Comparison of ENCODE assay signal across 16 mouse cellular contexts in genomic region chr16:21428131-21428530, GRCm38 (mm10).
"Had no signal": no experiment of that assay in that cellular context is flagged by ENCODE, and none has a peak within 500 bp of the region (broad histone marks: within the 10 kb centered on the region; RNA-seq: fewer than 3 reads in every experiment).

No protein-coding gene starts in this region.

- DNase-seq: liver, postnatal 0 days; lung, adult 2 months; lung, postnatal 14 days; lung, postnatal 36 days; right cerebral cortex, postnatal 14 days; thymus, adult 2 months; thymus, postnatal 25 days; thymus, postnatal 4 days had no signal

- H3K27ac ChIP-seq: lung, embryonic 15.5 days; macrophage; midbrain, embryonic 13.5 days; midbrain, embryonic 15.5 days; neural tube, embryonic 12.5 days; stomach, embryonic 15.5 days; stomach, postnatal 0 days had no signal

- H3K9ac ChIP-seq: liver, postnatal 0 days; lung, embryonic 15.5 days; midbrain, embryonic 13.5 days; midbrain, embryonic 15.5 days; neural tube, embryonic 12.5 days; stomach, embryonic 15.5 days had no signal

- H3K4me3 ChIP-seq: lung, embryonic 15.5 days; midbrain, embryonic 13.5 days; midbrain, embryonic 15.5 days; neural tube, embryonic 12.5 days; stomach, embryonic 15.5 days had no signal

- H3K4me1 ChIP-seq: stomach, embryonic 15.5 days had no signal

- ATAC-seq: liver, postnatal 0 days; lung, postnatal 0 days; midbrain, embryonic 13.5 days; midbrain, embryonic 15.5 days had no signal

- H3K9me3 ChIP-seq: lung, embryonic 15.5 days; midbrain, embryonic 13.5 days; midbrain, embryonic 15.5 days; stomach, embryonic 15.5 days had no signal

- H3K27me3 ChIP-seq: lung, embryonic 15.5 days; midbrain, embryonic 13.5 days; midbrain, embryonic 15.5 days; neural tube, embryonic 12.5 days; stomach, embryonic 15.5 days had no signal

- H3K36me3 ChIP-seq: lung, embryonic 15.5 days; midbrain, embryonic 15.5 days; neural tube, embryonic 12.5 days; stomach, embryonic 15.5 days had no signal
